Mouse (Mus musculus) heart, embryonic 16.5 days (tissue): ENCODE results near the gene Slc5a5. TPM values are rescaled to one million over a fixed set of nuclear protein-coding genes. Genes with fewer than 3 reads are reported as not detected.
"Not testable (repeated sequence)": the region's sequence is repeated elsewhere in the genome, so short reads cannot be mapped to it uniquely, and the experiment has no call there.

Experiments used
- ATAC-seq: fragments of 200-750 bp; cut with Nextera tagmentation; replicated peaks from 2 replicates; pipeline ENCODE4 v1.8.0; 2017; ENCODE audit warnings: moderate number of reproducible peaks; ENCODE audit not compliant: insufficient read depth, low FRiP score; ENCODE audit errors: extremely low read depth
- H3K27ac ChIP-seq: fragments of 300-500 bp; sonication (generic); 2 replicates; pipeline ENCODE4 v1.5.1; 2014; ENCODE audit warnings: mild to moderate bottlenecking, low read length, control low read depth, moderate library complexity
- H3K27me3 ChIP-seq: fragments of 300-500 bp; sonication (generic); 2 replicates; pipeline ENCODE4 v1.6.1; 2014; ENCODE audit warnings: low read length, mixed read lengths; ENCODE audit not compliant: control insufficient read depth, insufficient read depth
- H3K36me3 ChIP-seq: fragments of 300-500 bp; sonication (generic); 2 replicates; pipeline ENCODE4 v1.6.1; 2014; ENCODE audit not compliant: control insufficient read depth, insufficient read depth
- H3K4me1 ChIP-seq: fragments of 300-500 bp; sonication (generic); 2 replicates; pipeline ENCODE4 v1.6.1; 2014; ENCODE audit warnings: low read length, mixed read lengths; ENCODE audit not compliant: control insufficient read depth, insufficient read depth
- H3K4me2 ChIP-seq: fragments of 300-500 bp; sonication (generic); 2 replicates; pipeline ENCODE4 v1.6.1; 2014; ENCODE audit warnings: low read depth, mild to moderate bottlenecking, control low read depth, low read length
- H3K4me3 ChIP-seq: fragments of 300-500 bp; sonication (generic); 2 replicates; pipeline ENCODE4 v1.5.1; 2014; ENCODE audit warnings: mild to moderate bottlenecking, control low read depth, low read length
- H3K9ac ChIP-seq: fragments of 300-500 bp; sonication (generic); 2 replicates; pipeline ENCODE4 v1.6.1; 2014; ENCODE audit warnings: low read length, control low read depth
- H3K9me3 ChIP-seq: fragments of 300-500 bp; sonication (generic); replicated peaks from 2 replicates; pipeline ENCODE4 v1.6.1; 2016; ENCODE audit warnings: low read length; ENCODE audit not compliant: control insufficient read depth
- WGBS: fragments of 180-500 bp; shearing (Covaris S2); extraction: QIAGEN DNeasy Blood & Tissue Kit; methylation state at CpG from one replicate; pipeline ENCODE4 v1.1.7; 2014; 5-methylcytosine and 5-hydroxymethylcytosine counted together
- polyA plus RNA-seq: library from polyadenylated mRNA; unstranded; fragments of >200 nt; fragmentation: Nextera tagmentation; extraction: Ambion mirVana; gene quantifications from 2 replicates; pipeline ENCODE4 v1.2.1, GENCODE M21; 2015

Gene Slc5a5
- polyA plus RNA-seq, 1 experiment from 2014 or later, result 0.43 TPM

- Histone ChIP-seq H3K9ac (peak overlapping the region; percentile 80), H3K4me1 (peaks cover 10% of the 10 kb centered on the region), H3K27me3 (peaks cover 11% of the 10 kb centered on the region), H3K36me3 (peaks cover 26% of the 10 kb centered on the region), H3K4me2 (peak overlapping the region; percentile 95), H3K27ac (peak overlapping the region; percentile 90), H3K4me3 (peak overlapping the region; percentile 90), H3K9me3 (no peaks in the 10 kb centered on the region)
- under 1% methylated on average over 20 of the region's 20 CpGs for WGBS
- peak; percentile 46 for ATAC-seq
Observed at GRCm38 (mm10) chr8:70897681-70898413, 5.3 kb upstream of the Slc5a5 start.

DNA sequence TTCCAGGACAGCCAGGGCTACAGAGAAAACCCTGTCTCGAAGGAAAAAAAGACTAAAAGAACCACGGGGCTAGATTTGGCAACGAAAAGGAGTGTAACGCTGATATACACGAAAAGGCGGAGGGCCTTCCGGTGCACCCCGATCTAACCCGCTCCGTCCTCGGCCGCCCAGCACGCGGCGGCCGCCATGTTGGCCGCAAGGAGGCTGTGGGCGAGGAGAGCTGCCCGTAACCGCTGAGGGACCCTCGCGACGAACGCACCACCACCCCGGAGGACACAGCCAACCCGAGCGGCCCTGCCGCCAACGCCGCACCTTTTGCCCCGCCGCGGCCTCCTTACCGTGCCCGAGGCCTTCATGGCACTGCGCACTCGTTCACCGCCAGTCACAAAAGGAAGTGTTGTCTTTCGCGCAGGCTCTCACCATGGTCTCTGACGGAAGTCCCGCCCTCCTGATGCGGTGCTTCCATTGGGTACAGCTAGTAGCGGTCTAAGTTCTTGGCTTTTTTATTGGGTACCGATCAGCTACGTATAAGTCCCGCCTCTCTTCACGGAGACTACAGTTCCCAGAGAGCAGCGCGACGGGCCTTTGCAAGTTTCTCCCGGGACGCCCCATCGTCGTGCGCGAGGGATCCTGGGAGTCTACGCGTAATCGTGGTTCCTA, 4.6 kb upstream of the Slc5a5 start, which contains the start of gene Rpl18a:
Gene Rpl18a (minus strand): TSS at position 392 of the 660 bp plus-strand sequence.
- peaks cover 8% of the 10 kb centered on the region for H3K27me3 ChIP-seq
- H3K9ac ChIP-seq, result peak within 1 kb of the TSS; percentile 87
- peak within 1 kb of the TSS; percentile 90 for H3K4me3 ChIP-seq
- peak within 1 kb of the TSS; percentile 90 for H3K27ac ChIP-seq
- H3K4me1 ChIP-seq, result peaks cover 10% of the 10 kb centered on the region
- ATAC-seq, result peak; percentile 97
- no peaks in the 10 kb centered on the region for H3K9me3 ChIP-seq
- H3K4me2 ChIP-seq, result peak within 1 kb of the TSS; percentile 96
- peaks cover 26% of the 10 kb centered on the region for H3K36me3 ChIP-seq
- WGBS, result under 1% methylated on average over 60 of the region's 60 CpGs

- peaks cover 10% of the 10 kb centered on the region for H3K4me1 ChIP-seq
- 2% methylated on average over 25 of the region's 25 CpGs for WGBS
- no peak for ATAC-seq
- peak overlapping the region; percentile 90 for H3K4me3 ChIP-seq
- H3K27ac ChIP-seq, result peak overlapping the region; percentile 67
- H3K9me3 ChIP-seq, result no peaks in the 10 kb centered on the region
- peak overlapping the region; percentile 96 for H3K4me2 ChIP-seq
- peaks cover 15% of the 10 kb centered on the region for H3K27me3 ChIP-seq
- peaks cover 26% of the 10 kb centered on the region for H3K36me3 ChIP-seq
- peak overlapping the region; percentile 87 for H3K9ac ChIP-seq
Observed at GRCm38 (mm10) chr8:70896316-70897020, 3.9 kb upstream of the Slc5a5 start.

DNA sequence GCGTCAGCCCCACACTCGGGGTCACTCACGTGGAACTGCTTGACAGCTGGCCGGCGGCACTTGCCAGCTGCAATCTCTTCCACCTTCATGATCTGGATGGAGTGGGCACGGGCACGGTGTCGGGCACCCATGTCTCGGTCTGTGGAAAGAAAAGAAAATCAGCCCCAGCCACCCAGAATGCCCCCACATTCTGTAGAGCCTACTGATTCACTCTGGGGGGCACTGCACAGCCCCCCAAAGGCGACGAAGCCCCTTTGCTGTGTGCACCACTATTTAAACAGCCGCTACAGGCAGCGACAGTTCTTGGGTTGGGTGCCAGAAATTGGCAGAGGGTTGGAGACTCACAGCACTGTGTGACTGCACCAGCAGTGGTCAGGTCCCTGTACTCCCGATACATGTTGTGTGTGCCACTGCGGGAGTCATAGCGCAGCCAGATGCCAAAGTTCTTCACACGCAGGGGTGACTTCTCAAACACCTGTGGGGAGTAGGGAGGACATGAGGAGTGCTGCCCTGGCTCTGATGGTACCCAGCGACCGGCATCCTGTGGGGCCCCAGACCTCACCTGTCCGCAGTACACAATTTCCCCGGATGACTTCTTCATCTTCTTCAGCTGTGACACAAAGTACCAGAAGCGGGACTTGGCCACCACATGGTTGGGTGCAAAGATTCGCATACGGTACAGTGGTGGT, 3.2 kb upstream of the Slc5a5 start:
- not testable (repeated sequence) for ATAC-seq, H3K9me3 ChIP-seq
- peak overlapping the region; percentile 67; the same call in 1 of the 2 replicates for H3K27ac ChIP-seq
- peak overlapping the region; percentile 87; the same call in 1 of the 2 replicates for H3K9ac ChIP-seq
- peak overlapping the region; percentile 96 for H3K4me2 ChIP-seq
- H3K27me3 ChIP-seq, result peaks cover 22% of the 10 kb centered on the region
- H3K4me3 ChIP-seq, result peak overlapping the region; percentile 90
- peaks cover 10% of the 10 kb centered on the region for H3K4me1 ChIP-seq
- 82% methylated on average over 22 of the region's 24 CpGs for WGBS
- peaks cover 26% of the 10 kb centered on the region for H3K36me3 ChIP-seq

GRCm38 (mm10) chr8:70894771-70895545, 2.4 kb upstream of the Slc5a5 start:
- no peak for ATAC-seq
- no peak overlapping the region for H3K4me3 ChIP-seq
- H3K27me3 ChIP-seq, result peaks cover 29% of the 10 kb centered on the region
- WGBS, result 89% methylated on average over 8 of the region's 8 CpGs
- H3K4me2 ChIP-seq, result no peak overlapping the region
- no peak overlapping the region for H3K27ac ChIP-seq
- H3K36me3 ChIP-seq, result peaks cover 26% of the 10 kb centered on the region
- H3K9me3 ChIP-seq, result no peaks in the 10 kb centered on the region
- H3K9ac ChIP-seq, result no peak overlapping the region
- H3K4me1 ChIP-seq, result peaks cover 10% of the 10 kb centered on the region

DNA sequence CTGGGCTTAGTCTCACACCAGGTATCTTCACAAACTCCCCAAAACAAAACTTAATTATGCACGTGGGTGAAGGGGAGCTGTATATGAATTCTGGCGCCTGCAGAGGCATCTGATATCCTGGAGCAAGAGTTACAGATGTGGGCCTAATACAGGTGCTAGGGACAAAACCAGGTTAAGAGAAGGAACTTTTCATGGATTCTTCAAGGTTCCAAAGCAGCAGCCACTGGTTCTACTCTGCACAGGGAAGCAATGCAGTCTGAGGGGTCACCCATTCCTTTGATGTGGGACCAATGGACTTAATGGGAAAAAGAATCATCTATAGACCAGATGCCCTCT, 1.8 kb upstream of the Slc5a5 start:
- Histone ChIP-seq H3K4me3 (no peak overlapping the region), H3K9me3 (no peaks in the 10 kb centered on the region), H3K27ac (no peak overlapping the region), H3K4me2 (no peak overlapping the region), H3K9ac (no peak overlapping the region), H3K4me1 (peaks cover 10% of the 10 kb centered on the region), H3K27me3 (peaks cover 30% of the 10 kb centered on the region), H3K36me3 (peaks cover 26% of the 10 kb centered on the region)
- 66% methylated on average over 2 of the region's 2 CpGs for WGBS
- ATAC-seq, result no peak

DNA sequence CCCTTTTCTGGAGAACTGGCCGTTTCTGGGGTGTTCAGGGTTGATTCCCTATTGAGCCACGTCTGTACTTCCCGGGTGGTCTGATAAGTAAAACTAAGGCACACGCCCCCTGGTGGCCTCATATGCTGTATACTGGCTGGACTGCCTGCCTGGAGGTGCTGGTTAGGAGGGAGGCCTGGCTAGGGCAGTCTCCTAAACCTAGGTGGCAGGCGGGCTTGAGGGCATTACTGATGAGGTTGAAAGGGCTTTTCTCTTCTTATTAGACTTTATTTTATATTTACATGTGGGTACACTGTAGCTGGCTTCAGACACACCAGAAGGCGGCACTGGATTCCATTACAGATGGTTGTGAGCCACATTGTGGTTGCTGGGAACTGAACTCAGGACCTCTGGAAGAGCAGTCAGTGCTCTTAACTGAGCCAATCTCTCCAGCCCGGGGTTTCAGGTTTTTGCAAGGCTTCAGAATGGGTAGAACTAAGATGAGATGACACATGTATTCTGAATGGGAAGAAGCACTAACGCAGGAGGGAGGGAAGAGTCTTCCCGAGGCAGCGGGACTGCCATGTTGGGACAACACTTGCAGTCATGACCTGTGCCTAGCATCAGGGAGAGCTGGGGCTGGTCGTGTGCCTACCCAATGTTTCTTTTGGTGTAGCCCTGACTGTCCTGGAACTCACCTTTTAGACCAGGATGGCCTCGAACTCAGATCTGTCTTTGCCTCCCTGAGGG, 1.3 kb upstream of the Slc5a5 start:
- no peak overlapping the region for H3K4me3 ChIP-seq
- H3K27me3 ChIP-seq, result peaks cover 30% of the 10 kb centered on the region
- no peak for ATAC-seq
- H3K27ac ChIP-seq, result no peak overlapping the region
- H3K9me3 ChIP-seq, result no peaks in the 10 kb centered on the region
- H3K4me2 ChIP-seq, result no peak overlapping the region
- H3K9ac ChIP-seq, result no peak overlapping the region
- peaks cover 26% of the 10 kb centered on the region for H3K36me3 ChIP-seq
- 32% methylated on average over 12 of the region's 12 CpGs for WGBS
- H3K4me1 ChIP-seq, result peaks cover 10% of the 10 kb centered on the region
